Mouse (Mus musculus) cerebellum, postnatal 4 days (tissue): ENCODE measurements at regions not wholly inside any gene's neighbourhood (a gene's known extent, or its start where the extent isn't known, plus 50 kb on each side); places are given as distances from the start of the nearest gene placed in this dataset.

Experiments
- DNase-seq, 2 experiments: peaks; one replicate each; pipeline ENCODE4 v3.0.0; 2022; ENCODE audit warnings: low spot score in 2 of 2, mixed read lengths in 1 of 2

GRCm38 (mm10) chr6:16575875-16576274, 322.4 kb downstream of the Tfec start:
- no peak for DNase-seq

GRCm38 (mm10) chr6:16572828-16573227, 325.4 kb downstream of the Tfec start:
- DNase-seq: no peak

- no peak for DNase-seq
These were observed 346.1 kb downstream of the Tfec start for GRCm38 (mm10) chr6:16551945-16552673.

GRCm38 (mm10) chr6:16551131-16551530, 347.1 kb downstream of the Tfec start:
- no peak for DNase-seq

- peak in 1 of 2 experiments; percentile 37 for DNase-seq
These were observed 347.8 kb downstream of the Tfec start for GRCm38 (mm10) chr6:16550445-16550844.

GRCm38 (mm10) chr6:16514054-16514453, 384.2 kb downstream of the Tfec start:
- DNase-seq: no peak

- no peak for DNase-seq
These were observed 384.7 kb downstream of the Tfec start for GRCm38 (mm10) chr6:16513541-16513940.

- DNase-seq: no peak
These were observed 394.4 kb downstream of the Tfec start for GRCm38 (mm10) chr6:16503836-16504235.

GRCm38 (mm10) chr6:16487015-16487630, 411.1 kb downstream of the Tfec start:
- peak in 1 of 2 experiments; percentile 12 for DNase-seq

- no peak for DNase-seq
These were observed 414.9 kb downstream of the Tfec start for GRCm38 (mm10) chr6:16483295-16483694.

GRCm38 (mm10) chr6:16468693-16469375, 429.4 kb downstream of the Tfec start:
- DNase-seq: no peak

GRCm38 (mm10) chr6:16458279-16458678, 440.0 kb downstream of the Tfec start:
- no peak for DNase-seq
